Mouse (Mus musculus): ENCODE results near the gene Prkar2b. TPM values are rescaled to one million over a fixed set of nuclear protein-coding genes. Genes with fewer than 3 reads are reported as not detected.

Gene Prkar2b
- total RNA-seq, 1 experiment from 2014 or later = 530 TPM

- peak; percentile 45 for DNase-seq
Measured at GRCm38 (mm10) chr12:31967536-31967935, 93.6 kb downstream of the Prkar2b start.

- no peak for DNase-seq
Measured at GRCm38 (mm10) chr12:31966405-31966804, 94.7 kb downstream of the Prkar2b start.

GRCm38 (mm10) chr12:31965517-31966212 lies 95.4 kb downstream of the Prkar2b start:
- DNase-seq = no peak

- no peak for DNase-seq
Measured at GRCm38 (mm10) chr12:31964074-31964473, 97.0 kb downstream of the Prkar2b start.

- DNase-seq = no peak
Measured at GRCm38 (mm10) chr12:31955843-31956242, 105.3 kb downstream of the Prkar2b start.

- peak; percentile 93 for DNase-seq
Measured at GRCm38 (mm10) chr12:31950659-31951031, 110.5 kb downstream of the Prkar2b start.

- peak; percentile 99 for DNase-seq
Measured at GRCm38 (mm10) chr12:31949759-31950658, 111.1 kb downstream of the Prkar2b start, which contains the start of gene Hbp1. TSS of gene Hbp1 (minus strand) at chr12:31950535.

GRCm38 (mm10) chr12:31949193-31949741 lies 111.8 kb downstream of the Prkar2b start:
- DNase-seq = peak; percentile 98

- DNase-seq = no peak
Measured at GRCm38 (mm10) chr12:31948101-31949000, 112.7 kb downstream of the Prkar2b start.

- DNase-seq = peak; percentile 27
Measured at GRCm38 (mm10) chr12:31947476-31947875, 113.6 kb downstream of the Prkar2b start.

GRCm38 (mm10) chr12:31944405-31944804 lies 116.7 kb downstream of the Prkar2b start:
- DNase-seq = no peak

- no peak for DNase-seq
Measured at GRCm38 (mm10) chr12:31943020-31943654, 118.0 kb downstream of the Prkar2b start.

GRCm38 (mm10) chr12:31939026-31939425 lies 122.1 kb downstream of the Prkar2b start:
- DNase-seq = no peak

- no peak for DNase-seq
Measured at GRCm38 (mm10) chr12:31938391-31938997, 122.6 kb downstream of the Prkar2b start.

GRCm38 (mm10) chr12:31937613-31938012 lies 123.5 kb downstream of the Prkar2b start:
- DNase-seq = no peak

GRCm38 (mm10) chr12:31936657-31937300 lies 124.3 kb downstream of the Prkar2b start:
- no peak for DNase-seq

GRCm38 (mm10) chr12:31931818-31932217 lies 129.3 kb downstream of the Prkar2b start:
- no peak for DNase-seq

- DNase-seq = no peak
Measured at GRCm38 (mm10) chr12:31928498-31928897, 132.6 kb downstream of the Prkar2b start.

GRCm38 (mm10) chr12:31926661-31927061 lies 134.4 kb downstream of the Prkar2b start:
- peak; percentile 84 for DNase-seq

- DNase-seq = no peak
Measured at GRCm38 (mm10) chr12:31925343-31925742, 135.8 kb downstream of the Prkar2b start.

All from adrenal gland, postnatal 14 days (tissue).